Mouse (Mus musculus): ENCODE measurements around the gene Atad2b.

- TF ChIP-seq CTCF (IDR thresholded peaks at IDR 0.05; ENCODE audit: low read depth, low read length) (no peak), POLR2A (IDR thresholded peaks at IDR 0.05; ENCODE audit: extremely low read depth, insufficient read depth, low read length) (no peak)
These were observed 35.1 kb downstream of the Atad2b start for GRCm38 (mm10) chr12:4952272-4952671.

Data from liver, adult 2 months (tissue).